Mouse (Mus musculus): ENCODE data around the gene Klhl40. TPM values are rescaled to one million over a fixed set of nuclear protein-coding genes. Genes with fewer than 3 reads are reported as not detected.

The Klhl40 gene
- polyA plus RNA-seq, 1 experiment from 2014 or later: 2.4 TPM

GRCm38 (mm10) chr9:121772412-121772811 is 5.0 kb upstream of the Klhl40 start:
- Histone ChIP-seq H3K9ac (replicated peaks; ENCODE audit: low read depth, low read length) (no peak overlapping the region), H3K36me3 (ENCODE audit: control insufficient read depth, insufficient read depth, low read length) (peaks cover 16% of the 10 kb centered on the region), H3K27ac (ENCODE audit: low read depth, low read length) (no peak overlapping the region), H3K4me3 (ENCODE audit: low read depth, low read length) (no peak overlapping the region), H3K27me3 (ENCODE audit: control insufficient read depth, insufficient read depth, low read length) (peaks cover 10% of the 10 kb centered on the region), H3K9me3 (ENCODE audit: control insufficient read depth, low read length) (no peaks in the 10 kb centered on the region), H3K4me1 (ENCODE audit: control insufficient read depth, insufficient read depth, low read length) (no peaks in the 10 kb centered on the region), H3K4me2 (ENCODE audit: low read depth, low read length) (no peak overlapping the region)
- WGBS: 80% methylated on average over 5 of the region's 5 CpGs
- ATAC-seq (ENCODE audit: low read depth): no peak

- Histone ChIP-seq H3K4me3 (ENCODE audit: low read depth, low read length) (no peak overlapping the region), H3K9ac (replicated peaks; ENCODE audit: low read depth, low read length) (no peak overlapping the region), H3K27me3 (ENCODE audit: control insufficient read depth, insufficient read depth, low read length) (peaks cover 27% of the 10 kb centered on the region), H3K36me3 (ENCODE audit: control insufficient read depth, insufficient read depth, low read length) (no peaks in the 10 kb centered on the region), H3K4me2 (ENCODE audit: low read depth, low read length) (no peak overlapping the region), H3K9me3 (ENCODE audit: control insufficient read depth, low read length) (no peaks in the 10 kb centered on the region), H3K27ac (ENCODE audit: low read depth, low read length) (no peak overlapping the region), H3K4me1 (ENCODE audit: control insufficient read depth, insufficient read depth, low read length) (0 out of 2 replicates have a peak, but pooled peaks cover 4% of the 10 kb centered on the region)
- WGBS: 82% methylated on average over 10 of the region's 10 CpGs
- ATAC-seq (ENCODE audit: low read depth): no peak
Observed at GRCm38 (mm10) chr9:121775951-121776350, 1.5 kb upstream of the Klhl40 start.

- no peak for ATAC-seq (ENCODE audit: low read depth)
- 0 out of 2 replicates have a peak, but pooled peaks cover 4% of the 10 kb centered on the region for H3K4me1 ChIP-seq (ENCODE audit: control insufficient read depth, insufficient read depth, low read length)
- no peak overlapping the region for H3K4me3 ChIP-seq (ENCODE audit: low read depth, low read length)
- H3K27me3 ChIP-seq (ENCODE audit: control insufficient read depth, insufficient read depth, low read length): peaks cover 27% of the 10 kb centered on the region
- no peak overlapping the region for H3K27ac ChIP-seq (ENCODE audit: low read depth, low read length)
- H3K9me3 ChIP-seq (ENCODE audit: control insufficient read depth, low read length): no peaks in the 10 kb centered on the region
- no peak overlapping the region for H3K9ac ChIP-seq (replicated peaks; ENCODE audit: low read depth, low read length)
- H3K36me3 ChIP-seq (ENCODE audit: control insufficient read depth, insufficient read depth, low read length): no peaks in the 10 kb centered on the region
- no peak overlapping the region for H3K4me2 ChIP-seq (ENCODE audit: low read depth, low read length)
- WGBS: 85% methylated on average over 7 of the region's 7 CpGs
Observed at GRCm38 (mm10) chr9:121776511-121776910, 896 bp upstream of the Klhl40 start.

- Histone ChIP-seq H3K36me3 (ENCODE audit: control insufficient read depth, insufficient read depth, low read length) (no peaks in the 10 kb centered on the region), H3K4me3 (ENCODE audit: low read depth, low read length) (peak overlapping the region; percentile 31), H3K9ac (replicated peaks; ENCODE audit: low read depth, low read length) (peak overlapping the region; percentile 48), H3K27me3 (ENCODE audit: control insufficient read depth, insufficient read depth, low read length) (peaks cover 27% of the 10 kb centered on the region), H3K4me1 (ENCODE audit: control insufficient read depth, insufficient read depth, low read length) (0 out of 2 replicates have a peak, but pooled peaks cover 4% of the 10 kb centered on the region), H3K27ac (ENCODE audit: low read depth, low read length) (no peak overlapping the region), H3K4me2 (ENCODE audit: low read depth, low read length) (peak overlapping the region; percentile 57), H3K9me3 (ENCODE audit: control insufficient read depth, low read length) (no peaks in the 10 kb centered on the region)
- peak; percentile 67 for ATAC-seq (ENCODE audit: low read depth)
- WGBS: 11% methylated on average over 54 of the region's 54 CpGs
Observed at GRCm38 (mm10) chr9:121778066-121778624, 738 bp downstream of the Klhl40 start.

GRCm38 (mm10) chr9:121784801-121785200 is 7.4 kb downstream of the Klhl40 start:
- H3K27me3 ChIP-seq (ENCODE audit: control insufficient read depth, insufficient read depth, low read length): 0 out of 2 replicates have a peak, but pooled peaks cover 2% of the 10 kb centered on the region
- no peak overlapping the region for H3K4me2 ChIP-seq (ENCODE audit: low read depth, low read length)
- no peaks in the 10 kb centered on the region for H3K36me3 ChIP-seq (ENCODE audit: control insufficient read depth, insufficient read depth, low read length)
- no peak overlapping the region for H3K4me3 ChIP-seq (ENCODE audit: low read depth, low read length)
- H3K9me3 ChIP-seq (ENCODE audit: control insufficient read depth, low read length): no peaks in the 10 kb centered on the region
- no peak overlapping the region for H3K27ac ChIP-seq (ENCODE audit: low read depth, low read length)
- ATAC-seq (ENCODE audit: low read depth): no peak
- H3K9ac ChIP-seq (replicated peaks; ENCODE audit: low read depth, low read length): no peak overlapping the region
- 92% methylated on average over 12 of the region's 12 CpGs for WGBS
- no peaks in the 10 kb centered on the region for H3K4me1 ChIP-seq (ENCODE audit: control insufficient read depth, insufficient read depth, low read length)

GRCm38 (mm10) chr9:121785261-121785660 is 7.9 kb downstream of the Klhl40 start:
- 88% methylated on average over 8 of the region's 8 CpGs for WGBS
- Histone ChIP-seq H3K4me2 (ENCODE audit: low read depth, low read length) (no peak overlapping the region), H3K9ac (replicated peaks; ENCODE audit: low read depth, low read length) (no peak overlapping the region), H3K9me3 (ENCODE audit: control insufficient read depth, low read length) (no peaks in the 10 kb centered on the region), H3K4me3 (ENCODE audit: low read depth, low read length) (no peak overlapping the region), H3K4me1 (ENCODE audit: control insufficient read depth, insufficient read depth, low read length) (no peaks in the 10 kb centered on the region), H3K36me3 (ENCODE audit: control insufficient read depth, insufficient read depth, low read length) (no peaks in the 10 kb centered on the region), H3K27me3 (ENCODE audit: control insufficient read depth, insufficient read depth, low read length) (no peaks in the 10 kb centered on the region), H3K27ac (ENCODE audit: low read depth, low read length) (no peak overlapping the region)
- ATAC-seq (ENCODE audit: low read depth): no peak

- no peaks in the 10 kb centered on the region for H3K4me1 ChIP-seq (ENCODE audit: control insufficient read depth, insufficient read depth, low read length)
- no peaks in the 10 kb centered on the region for H3K27me3 ChIP-seq (ENCODE audit: control insufficient read depth, insufficient read depth, low read length)
- H3K9me3 ChIP-seq (ENCODE audit: control insufficient read depth, low read length): no peaks in the 10 kb centered on the region
- no peak overlapping the region for H3K4me3 ChIP-seq (ENCODE audit: low read depth, low read length)
- no peak for ATAC-seq (ENCODE audit: low read depth)
- H3K4me2 ChIP-seq (ENCODE audit: low read depth, low read length): no peak overlapping the region
- H3K27ac ChIP-seq (ENCODE audit: low read depth, low read length): no peak overlapping the region
- WGBS: 98% methylated on average over 2 of the region's 2 CpGs
- H3K36me3 ChIP-seq (ENCODE audit: control insufficient read depth, insufficient read depth, low read length): no peaks in the 10 kb centered on the region
- no peak overlapping the region for H3K9ac ChIP-seq (replicated peaks; ENCODE audit: low read depth, low read length)
Observed at GRCm38 (mm10) chr9:121786359-121786758, 9.0 kb downstream of the Klhl40 start.

- H3K36me3 ChIP-seq (ENCODE audit: control insufficient read depth, insufficient read depth, low read length): no peaks in the 10 kb centered on the region
- H3K4me3 ChIP-seq (ENCODE audit: low read depth, low read length): no peak overlapping the region
- H3K9ac ChIP-seq (replicated peaks; ENCODE audit: low read depth, low read length): no peak overlapping the region
- no peak overlapping the region for H3K4me2 ChIP-seq (ENCODE audit: low read depth, low read length)
- no peak overlapping the region for H3K27ac ChIP-seq (ENCODE audit: low read depth, low read length)
- no peaks in the 10 kb centered on the region for H3K4me1 ChIP-seq (ENCODE audit: control insufficient read depth, insufficient read depth, low read length)
- H3K27me3 ChIP-seq (ENCODE audit: control insufficient read depth, insufficient read depth, low read length): no peaks in the 10 kb centered on the region
- H3K9me3 ChIP-seq (ENCODE audit: control insufficient read depth, low read length): no peaks in the 10 kb centered on the region
- no peak for ATAC-seq (ENCODE audit: low read depth)
- 13% methylated on average over 5 of the region's 5 CpGs for WGBS
Observed at GRCm38 (mm10) chr9:121791206-121791605, 13.8 kb downstream of the Klhl40 start.

GRCm38 (mm10) chr9:121791757-121792521 is 14.5 kb downstream of the Klhl40 start, which contains the start of gene Hhatl:
TSS of gene Hhatl (minus strand) at chr9:121792507.
- Histone ChIP-seq H3K36me3 (ENCODE audit: control insufficient read depth, insufficient read depth, low read length) (no peaks in the 10 kb centered on the region), H3K9me3 (ENCODE audit: control insufficient read depth, low read length) (no peaks in the 10 kb centered on the region), H3K27ac (ENCODE audit: low read depth, low read length) (no peak within 1 kb of the TSS), H3K4me2 (ENCODE audit: low read depth, low read length) (no peak within 1 kb of the TSS), H3K4me3 (ENCODE audit: low read depth, low read length) (no peak within 1 kb of the TSS), H3K9ac (replicated peaks; ENCODE audit: low read depth, low read length) (no peak within 1 kb of the TSS), H3K4me1 (ENCODE audit: control insufficient read depth, insufficient read depth, low read length) (no peaks in the 10 kb centered on the region), H3K27me3 (ENCODE audit: control insufficient read depth, insufficient read depth, low read length) (no peaks in the 10 kb centered on the region)
- WGBS: 55% methylated on average over 23 of the region's 24 CpGs
- no peak for ATAC-seq (ENCODE audit: low read depth)

Data from neural tube, embryonic 14.5 days (tissue).